Mouse (Mus musculus): Measurements from ENCODE around the gene Ccl19. TPM values are rescaled to one million over a fixed set of nuclear protein-coding genes. Genes with fewer than 3 reads are reported as not detected.

Gene Ccl19
- not detected for total RNA-seq (2023)

GRCm38 (mm10) chr4:42756477-42756876 is at the start of gene Ccl19:
TSS of gene Ccl19 (minus strand) at chr4:42756577.

GRCm38 (mm10) chr4:42773893-42774292 is 17.5 kb upstream of the Ccl19 start, which contains the start of gene Ccl21a:
TSS of gene Ccl21a (minus strand) at chr4:42773993.

GRCm38 (mm10) chr4:42735245-42735644 is 21.1 kb downstream of the Ccl19 start, which contains the start of gene 4930578G10Rik:
TSS of gene 4930578G10Rik (plus strand) at chr4:42735545.

Other genes with a start within 250 kb of the Ccl19 start
- gene Fam205a2, start 228.4 kb downstream of the Ccl19 start, total RNA-seq (2023) = not detected
- gene Gm10591, start 144.4 kb downstream of the Ccl19 start, total RNA-seq (2023) = not detected
- gene Gm2564, start 126.9 kb downstream of the Ccl19 start, total RNA-seq (2023) = not detected
- gene Ccl27b, start 101.3 kb downstream of the Ccl19 start, total RNA-seq (2023) = not detected
- gene Il11ra2, start 94.7 kb downstream of the Ccl19 start, total RNA-seq (2023) = not detected
- not detected for gene 4930578G10Rik, start 21.0 kb downstream of the Ccl19 start, total RNA-seq (2023)
- not detected for gene Ccl21a, start 17.4 kb upstream of the Ccl19 start, total RNA-seq (2023)
- gene Fam205a1, start 97.3 kb upstream of the Ccl19 start, total RNA-seq (2023) = not detected
- not detected for gene Gm12394, start 100.2 kb upstream of the Ccl19 start, total RNA-seq (2023)
- gene Fam205c, start 117.7 kb upstream of the Ccl19 start, total RNA-seq (2023) = not detected
- not detected for gene Phf24, start 160.1 kb upstream of the Ccl19 start, total RNA-seq (2023)
- gene Dnajb5, start 193.2 kb upstream of the Ccl19 start, total RNA-seq (2023) = 34.9 TPM
- gene 1700022I11Rik, start 213.0 kb upstream of the Ccl19 start, total RNA-seq (2023) = not detected
- gene Vcp, start 243.9 kb upstream of the Ccl19 start, total RNA-seq (2023) = 130 TPM